Mouse (Mus musculus) splenic B cell, adult 2 months (primary cell): ENCODE data around the gene Hmgcr.

ENCODE experiments used
- DNase-seq: peaks from one replicate; pipeline ENCODE4 v3.0.0-alpha.2; 2011; ENCODE audit warnings: low read depth, low spot score
- H3K27me3 ChIP-seq: 2 replicates; pipeline ENCODE4 v1.6.1; 2012; ENCODE audit warnings: mild to moderate bottlenecking, low read length, moderate library complexity, mixed read lengths; ENCODE audit not compliant: control insufficient read depth, poor library complexity, insufficient read depth, severe bottlenecking
- H3K36me3 ChIP-seq: 2 replicates; pipeline ENCODE4 v1.6.1; 2012; ENCODE audit warnings: mild to moderate bottlenecking, low read length, moderate library complexity, mixed read lengths; ENCODE audit not compliant: control insufficient read depth, poor library complexity, insufficient read depth, severe bottlenecking

Hmgcr gene

DNA sequence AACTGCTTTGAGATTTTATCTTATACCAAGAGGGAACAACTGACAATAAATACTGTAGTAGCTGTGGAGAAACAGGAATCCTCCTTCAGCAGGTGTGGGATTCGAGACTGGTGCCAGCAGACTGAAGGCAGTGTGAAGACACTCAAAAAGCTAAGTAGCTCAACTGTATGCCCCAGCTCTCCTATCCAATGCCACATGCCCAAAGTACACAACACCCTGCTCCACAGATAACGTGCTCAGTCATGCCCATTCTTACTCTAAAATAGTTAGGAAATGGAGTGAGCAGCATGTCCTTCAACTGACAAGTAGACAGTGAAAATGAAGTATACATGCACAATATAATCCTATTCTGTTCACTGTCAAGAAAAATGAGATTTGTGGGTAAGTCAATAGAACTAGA is 26.6 kb downstream of the Hmgcr start:
- Histone ChIP-seq H3K36me3 (peaks cover 2% of the 10 kb centered on the region), H3K27me3 (no peaks in the 10 kb centered on the region)
- no peak for DNase-seq

DNA sequence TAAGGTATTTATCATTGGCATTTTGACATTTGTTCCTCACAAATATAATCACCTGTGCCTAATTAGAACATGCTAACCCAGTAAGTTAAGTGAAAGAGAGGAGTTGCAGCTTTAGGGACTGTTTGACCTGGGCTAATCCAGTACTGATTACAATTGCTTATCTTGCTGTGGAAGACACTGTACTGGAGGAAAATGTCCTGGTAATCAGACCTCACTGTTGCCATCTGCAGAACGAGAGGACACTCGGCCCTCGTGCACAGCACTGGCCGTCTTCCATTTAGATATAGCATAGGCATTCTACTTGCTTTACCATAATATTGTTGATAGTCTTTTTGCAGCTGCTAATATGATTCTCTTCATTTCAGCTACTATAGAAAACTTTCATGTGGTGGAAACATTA is 40.3 kb downstream of the Hmgcr start:
- Histone ChIP-seq H3K27me3 (no peaks in the 10 kb centered on the region), H3K36me3 (peaks cover 9% of the 10 kb centered on the region; the same call in 1 of the 2 replicates)
- no peak for DNase-seq

DNA sequence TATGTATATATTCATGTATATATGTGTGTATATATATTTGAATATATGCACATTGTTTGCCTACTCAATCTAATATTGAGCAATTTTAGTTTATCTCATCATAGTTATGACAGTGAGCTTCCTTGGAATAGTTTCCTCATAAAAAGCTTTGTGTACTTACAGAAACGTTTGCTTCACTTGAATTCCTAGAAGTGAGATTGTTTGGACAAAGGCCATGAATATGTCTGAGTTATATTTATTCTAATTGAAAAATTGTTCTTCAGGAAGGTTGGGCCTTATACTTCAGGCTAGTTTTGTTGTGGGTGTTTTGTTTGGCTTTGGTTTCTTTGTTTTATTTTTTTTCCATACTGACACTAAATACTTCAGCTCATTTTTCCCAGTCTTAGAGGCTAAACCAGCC is 49.8 kb downstream of the Hmgcr start:
- DNase-seq = no peak
- H3K27me3 ChIP-seq = no peaks in the 10 kb centered on the region
- H3K36me3 ChIP-seq = peaks cover 4% of the 10 kb centered on the region; the same call in 1 of the 2 replicates

DNA sequence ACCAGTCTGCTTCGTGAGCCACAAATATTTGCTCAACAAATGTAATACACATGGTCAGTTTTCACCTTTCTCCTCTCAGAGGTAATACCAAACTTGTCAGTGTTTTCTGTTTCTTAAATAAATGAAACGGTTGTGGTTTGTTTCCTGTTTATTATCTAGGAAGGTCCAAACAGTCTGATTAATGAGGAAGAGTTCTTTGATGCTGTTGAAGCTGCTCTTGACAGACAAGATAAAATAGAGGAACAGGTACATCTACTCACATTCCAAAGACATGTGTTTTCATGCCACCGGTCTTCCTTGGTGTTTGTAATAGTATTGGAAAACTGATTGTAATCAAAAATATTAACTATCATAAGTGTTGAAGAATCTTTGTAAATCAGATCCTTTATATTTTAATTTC is 56.1 kb downstream of the Hmgcr start:
- peaks cover 6% of the 10 kb centered on the region for H3K36me3 ChIP-seq

DNA sequence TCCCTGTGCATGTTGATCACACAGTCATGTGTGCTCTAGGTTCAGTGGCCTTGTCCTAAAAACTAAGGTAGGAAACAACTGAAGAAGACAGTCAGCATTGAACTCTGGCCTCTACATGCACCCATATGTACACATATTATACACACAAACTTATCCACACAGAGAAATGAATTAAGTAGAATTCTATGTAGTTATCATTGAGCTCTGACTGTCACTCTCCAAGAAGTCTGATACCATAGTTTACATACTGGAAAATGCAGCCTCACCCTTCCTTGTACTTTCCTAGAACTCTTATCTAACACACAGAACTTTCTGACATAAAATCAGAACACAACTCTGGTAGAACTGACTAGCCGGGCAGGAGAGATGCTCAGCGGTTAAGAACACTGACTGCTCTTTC is 66.5 kb downstream of the Hmgcr start:
- no peak for DNase-seq
- Histone ChIP-seq H3K36me3 (peaks cover 17% of the 10 kb centered on the region), H3K27me3 (no peaks in the 10 kb centered on the region)

More for the DNA sequence above, 56.1 kb downstream of the Hmgcr start:
- DNase-seq = no peak
- H3K27me3 ChIP-seq = no peaks in the 10 kb centered on the region

DNA sequence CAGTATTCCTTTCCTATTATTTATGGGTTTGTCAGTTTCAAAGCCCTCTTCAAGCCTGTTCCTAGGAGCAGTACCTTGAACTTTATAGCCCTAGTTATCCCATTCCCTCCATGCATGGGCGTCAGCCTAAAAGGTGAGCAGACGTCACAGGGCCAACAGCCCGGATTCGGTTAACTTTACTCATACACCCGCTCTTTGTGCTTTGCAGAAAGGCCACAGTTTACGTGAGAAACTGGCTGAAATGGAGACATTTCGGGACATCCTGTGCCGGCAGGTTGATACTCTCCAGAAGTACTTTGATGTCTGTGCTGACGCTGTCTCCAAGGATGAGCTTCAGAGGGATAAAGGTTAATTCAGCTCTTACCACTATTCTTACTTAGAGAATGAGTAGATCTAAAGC is 71.6 kb downstream of the Hmgcr start:
- no peak for DNase-seq
- peaks cover 9% of the 10 kb centered on the region for H3K36me3 ChIP-seq
- H3K27me3 ChIP-seq = no peaks in the 10 kb centered on the region
